Mouse (Mus musculus): ENCODE measurements around the gene Pfkp. TPM values are rescaled to one million over a fixed set of nuclear protein-coding genes. Genes with fewer than 3 reads are reported as not detected.

The Pfkp gene
- polyA plus RNA-seq, 1 experiment from 2014 or later, result 17.3 TPM

- Histone ChIP-seq H3K4me2 (peak overlapping the region; percentile 99), H3K27me3 (replicated peaks) (no peaks in the 10 kb centered on the region), H3K9ac (peak overlapping the region; percentile 72), H3K27ac (peak overlapping the region; percentile 53), H3K9me3 (replicated peaks) (no peaks in the 10 kb centered on the region), H3K4me1 (peaks cover 45% of the 10 kb centered on the region), H3K4me3 (peak overlapping the region; percentile 71), H3K36me3 (no peaks in the 10 kb centered on the region)
- WGBS (ENCODE audit: insufficient replicate concordance), result under 1% methylated on average over 38 of the region's 39 CpGs
- ATAC-seq, result peak; percentile 67
Observed at GRCm38 (mm10) chr13:6647067-6647991, 1.2 kb downstream of the Pfkp start.

DNA sequence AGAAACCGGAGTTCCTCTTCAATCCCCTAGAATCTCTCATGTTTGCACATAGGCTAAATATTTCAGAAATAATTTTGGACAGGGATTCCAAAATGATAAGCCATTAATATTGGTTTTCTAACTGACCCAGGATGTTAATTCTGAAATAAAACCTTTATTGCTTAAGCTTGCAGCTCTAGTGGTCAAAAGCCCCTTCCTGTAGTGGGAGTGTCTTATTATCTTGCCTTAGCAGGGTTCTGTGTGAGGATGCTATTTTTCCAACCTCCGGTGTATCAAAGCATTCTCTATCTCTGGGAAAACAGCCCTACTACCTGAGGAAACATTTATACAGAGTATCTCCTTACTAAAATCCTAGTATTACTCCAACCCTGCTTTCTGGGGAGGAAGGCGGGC, 1.9 kb downstream of the Pfkp start:
- Histone ChIP-seq H3K27me3 (replicated peaks) (no peaks in the 10 kb centered on the region), H3K4me3 (peak overlapping the region; percentile 71), H3K36me3 (no peaks in the 10 kb centered on the region), H3K9me3 (replicated peaks) (no peaks in the 10 kb centered on the region), H3K9ac (peak overlapping the region; percentile 72; the same call in 1 of the 2 replicates), H3K27ac (no peak overlapping the region), H3K4me2 (peak overlapping the region; percentile 99), H3K4me1 (peaks cover 46% of the 10 kb centered on the region)
- 30% methylated on average over 3 of the region's 3 CpGs for WGBS (ENCODE audit: insufficient replicate concordance)
- no peak for ATAC-seq

GRCm38 (mm10) chr13:6646266-6646665, 2.3 kb downstream of the Pfkp start:
- 50% methylated on average over 2 of the region's 2 CpGs for WGBS (ENCODE audit: insufficient replicate concordance)
- Histone ChIP-seq H3K36me3 (no peaks in the 10 kb centered on the region), H3K9ac (no peak overlapping the region), H3K4me1 (peaks cover 46% of the 10 kb centered on the region), H3K4me3 (no peak overlapping the region), H3K27ac (no peak overlapping the region), H3K9me3 (replicated peaks) (no peaks in the 10 kb centered on the region), H3K4me2 (0 out of 2 replicates have a peak overlapping the region, but pooled peaks have one; percentile 99), H3K27me3 (replicated peaks) (no peaks in the 10 kb centered on the region)
- no peak for ATAC-seq

DNA sequence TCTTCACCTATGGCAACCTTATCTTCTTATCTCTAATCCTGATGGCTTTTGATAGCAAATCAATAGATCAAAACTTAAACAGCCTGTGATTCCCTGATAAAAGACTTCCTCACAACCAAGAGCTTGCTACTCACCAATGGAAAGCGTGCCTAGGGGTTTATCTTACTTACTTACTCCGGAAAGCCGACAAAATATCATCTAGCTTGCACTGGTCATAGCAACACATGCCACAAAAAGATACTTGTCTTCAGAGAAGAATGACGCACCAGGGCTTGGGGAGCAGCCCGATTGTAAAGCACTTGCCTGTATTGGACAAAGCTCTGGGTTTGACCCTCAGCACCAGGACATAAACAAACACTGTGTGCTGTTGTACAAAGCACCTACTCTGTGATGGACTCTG, 4.6 kb downstream of the Pfkp start:
- Histone ChIP-seq H3K4me2 (no peak overlapping the region), H3K9me3 (replicated peaks) (no peaks in the 10 kb centered on the region), H3K4me1 (peaks cover 43% of the 10 kb centered on the region), H3K36me3 (no peaks in the 10 kb centered on the region), H3K27ac (no peak overlapping the region), H3K9ac (no peak overlapping the region), H3K4me3 (no peak overlapping the region), H3K27me3 (replicated peaks) (no peaks in the 10 kb centered on the region)
- WGBS (ENCODE audit: insufficient replicate concordance), result 43% methylated on average over 5 of the region's 5 CpGs
- no peak for ATAC-seq

GRCm38 (mm10) chr13:6643026-6643425, 5.6 kb downstream of the Pfkp start:
- no peaks in the 10 kb centered on the region for H3K36me3 ChIP-seq
- ATAC-seq, result no peak
- no peaks in the 10 kb centered on the region for H3K9me3 ChIP-seq (replicated peaks)
- no peak overlapping the region for H3K4me2 ChIP-seq
- 65% methylated on average over 4 of the region's 4 CpGs for WGBS (ENCODE audit: insufficient replicate concordance)
- H3K4me1 ChIP-seq, result peaks cover 35% of the 10 kb centered on the region
- H3K9ac ChIP-seq, result no peak overlapping the region
- H3K4me3 ChIP-seq, result no peak overlapping the region
- H3K27ac ChIP-seq, result no peak overlapping the region
- H3K27me3 ChIP-seq (replicated peaks), result no peaks in the 10 kb centered on the region

DNA sequence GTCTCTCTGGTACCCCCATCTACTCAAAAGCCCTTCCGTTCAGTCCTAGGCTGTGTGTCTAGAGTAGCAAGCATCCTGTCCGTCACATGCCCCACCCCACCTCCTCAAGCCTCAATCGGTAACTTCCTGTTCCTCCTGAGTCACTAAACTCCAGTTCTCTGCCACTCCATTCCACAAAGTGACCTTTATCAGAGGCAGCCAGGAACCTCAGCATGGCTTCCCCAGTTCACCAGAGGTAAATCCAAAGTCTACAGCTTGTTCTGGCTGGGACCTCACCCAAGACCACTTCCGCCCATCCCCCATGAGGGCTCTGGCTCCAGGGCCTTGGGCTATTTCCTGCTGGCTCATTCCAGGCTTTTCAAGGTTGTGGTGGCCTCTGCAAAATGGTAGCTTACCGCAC, 6.1 kb downstream of the Pfkp start:
- no peak overlapping the region for H3K4me2 ChIP-seq
- no peaks in the 10 kb centered on the region for H3K36me3 ChIP-seq
- H3K4me3 ChIP-seq, result no peak overlapping the region
- 37% methylated on average over 5 of the region's 5 CpGs for WGBS (ENCODE audit: insufficient replicate concordance)
- peaks cover 35% of the 10 kb centered on the region for H3K4me1 ChIP-seq
- H3K9me3 ChIP-seq (replicated peaks), result no peaks in the 10 kb centered on the region
- no peaks in the 10 kb centered on the region for H3K27me3 ChIP-seq (replicated peaks)
- H3K27ac ChIP-seq, result no peak overlapping the region
- H3K9ac ChIP-seq, result no peak overlapping the region
- no peak for ATAC-seq

DNA sequence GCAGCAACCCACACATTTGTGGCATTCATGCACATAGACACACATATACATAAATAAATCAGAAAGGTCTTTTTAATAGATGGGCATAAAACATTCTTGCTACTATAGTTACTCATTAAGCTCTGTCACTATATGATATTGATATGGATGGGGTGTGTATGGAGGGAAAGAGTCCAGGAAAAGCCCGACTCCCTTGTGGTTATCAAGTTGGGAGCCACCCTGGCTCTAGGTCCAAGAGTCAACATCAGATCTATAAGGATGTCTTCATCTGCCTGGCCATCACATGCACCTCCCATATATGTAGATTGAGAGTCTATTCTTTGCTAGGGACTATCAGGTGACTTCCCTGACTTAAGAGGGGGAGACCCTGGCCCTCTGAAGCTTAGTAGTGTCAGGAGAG, 7.1 kb downstream of the Pfkp start:
- Histone ChIP-seq H3K4me3 (no peak overlapping the region), H3K4me1 (peaks cover 36% of the 10 kb centered on the region), H3K4me2 (no peak overlapping the region), H3K9me3 (replicated peaks) (no peaks in the 10 kb centered on the region), H3K9ac (no peak overlapping the region), H3K27me3 (replicated peaks) (no peaks in the 10 kb centered on the region), H3K27ac (no peak overlapping the region), H3K36me3 (no peaks in the 10 kb centered on the region)
- no peak for ATAC-seq
- 52% methylated on average over 1 of the region's 1 CpGs for WGBS (ENCODE audit: insufficient replicate concordance)

DNA sequence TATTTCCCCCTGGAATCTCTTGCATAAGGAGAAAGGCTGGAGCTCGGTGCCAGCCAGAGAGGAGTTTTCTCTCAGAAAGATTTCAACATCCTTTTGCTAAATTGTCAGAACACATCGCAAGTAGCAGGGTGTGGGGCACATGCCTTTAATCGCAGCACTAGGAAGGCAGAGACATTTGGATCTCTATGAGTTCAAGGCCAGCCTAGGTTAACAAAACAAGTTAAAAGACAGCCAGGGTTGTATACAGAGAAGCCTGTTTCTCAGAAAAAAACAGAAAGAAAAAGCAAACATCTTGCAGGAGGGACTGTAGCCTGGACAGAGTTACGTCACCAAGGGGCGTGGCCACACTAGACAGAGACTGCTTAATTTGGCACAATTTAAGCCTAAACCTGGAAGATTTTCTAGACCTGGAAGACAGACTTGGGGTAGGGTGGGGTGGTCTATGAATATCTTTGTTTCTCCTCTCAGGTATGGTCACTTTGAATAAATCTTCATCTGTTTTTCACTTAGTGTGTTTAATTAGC, 9.0 kb downstream of the Pfkp start:
- Histone ChIP-seq H3K4me2 (no peak overlapping the region), H3K27me3 (replicated peaks) (no peaks in the 10 kb centered on the region), H3K27ac (no peak overlapping the region), H3K4me1 (peaks cover 46% of the 10 kb centered on the region), H3K9me3 (replicated peaks) (no peaks in the 10 kb centered on the region), H3K9ac (no peak overlapping the region), H3K4me3 (no peak overlapping the region), H3K36me3 (no peaks in the 10 kb centered on the region)
- 71% methylated on average over 5 of the region's 5 CpGs for WGBS (ENCODE audit: insufficient replicate concordance)
- no peak for ATAC-seq

DNA sequence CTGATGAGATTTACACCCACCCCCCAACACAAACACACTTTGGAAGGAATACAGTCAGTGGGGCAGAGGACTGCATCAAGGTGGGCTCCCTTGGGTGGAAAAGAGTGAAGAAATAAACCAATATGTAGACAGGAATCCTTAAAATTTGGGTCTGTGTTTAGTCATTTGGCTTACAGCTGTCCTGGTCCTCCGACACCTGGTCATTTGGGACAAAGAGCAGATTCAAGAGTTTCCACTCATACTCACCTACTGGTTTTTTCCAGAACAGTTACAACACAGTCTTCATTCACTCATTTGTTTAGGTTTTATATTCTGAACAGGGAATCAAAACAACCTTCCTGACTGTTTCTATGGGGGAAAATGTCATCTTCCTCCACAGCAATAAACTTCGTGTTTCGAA, 9.6 kb downstream of the Pfkp start:
- no peak for ATAC-seq
- Histone ChIP-seq H3K4me3 (no peak overlapping the region), H3K27me3 (replicated peaks) (no peaks in the 10 kb centered on the region), H3K27ac (no peak overlapping the region), H3K9ac (no peak overlapping the region), H3K36me3 (no peaks in the 10 kb centered on the region), H3K4me1 (peaks cover 41% of the 10 kb centered on the region), H3K9me3 (replicated peaks) (no peaks in the 10 kb centered on the region), H3K4me2 (no peak overlapping the region)
- 80% methylated on average over 3 of the region's 3 CpGs for WGBS (ENCODE audit: insufficient replicate concordance)

DNA sequence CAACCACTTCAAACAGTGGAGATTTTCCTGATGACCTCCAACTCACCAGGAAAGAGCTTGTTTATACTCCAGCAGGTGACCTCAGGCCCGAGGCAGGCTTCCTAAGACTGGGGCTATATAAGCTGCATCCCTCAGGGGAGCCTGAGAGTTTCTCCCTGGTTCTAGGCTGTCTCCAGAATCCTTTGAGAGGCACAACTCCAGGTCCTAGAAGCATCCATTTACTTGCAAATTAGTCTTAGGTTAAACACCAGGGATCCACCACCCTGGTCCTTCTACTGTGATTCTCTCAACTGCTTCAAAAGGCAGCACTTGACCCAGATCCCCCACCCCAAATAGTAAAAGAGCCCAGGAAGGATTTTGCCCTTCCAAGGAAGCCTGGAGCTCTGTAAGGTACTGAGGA, 10.2 kb downstream of the Pfkp start:
- Histone ChIP-seq H3K27ac (no peak overlapping the region), H3K9ac (no peak overlapping the region), H3K4me3 (no peak overlapping the region), H3K4me1 (peaks cover 40% of the 10 kb centered on the region), H3K4me2 (no peak overlapping the region), H3K9me3 (replicated peaks) (no peaks in the 10 kb centered on the region), H3K36me3 (no peaks in the 10 kb centered on the region), H3K27me3 (replicated peaks) (no peaks in the 10 kb centered on the region)
- 54% methylated on average over 1 of the region's 1 CpGs for WGBS (ENCODE audit: insufficient replicate concordance)
- ATAC-seq, result no peak

GRCm38 (mm10) chr13:6637534-6638124, 10.9 kb downstream of the Pfkp start:
- no peaks in the 10 kb centered on the region for H3K36me3 ChIP-seq
- H3K27ac ChIP-seq, result no peak overlapping the region
- H3K27me3 ChIP-seq (replicated peaks), result no peaks in the 10 kb centered on the region
- no peaks in the 10 kb centered on the region for H3K9me3 ChIP-seq (replicated peaks)
- 50% methylated on average over 7 of the region's 7 CpGs for WGBS (ENCODE audit: insufficient replicate concordance)
- no peak for ATAC-seq
- H3K4me1 ChIP-seq, result peaks cover 39% of the 10 kb centered on the region
- no peak overlapping the region for H3K4me2 ChIP-seq
- H3K4me3 ChIP-seq, result no peak overlapping the region
- no peak overlapping the region for H3K9ac ChIP-seq

DNA sequence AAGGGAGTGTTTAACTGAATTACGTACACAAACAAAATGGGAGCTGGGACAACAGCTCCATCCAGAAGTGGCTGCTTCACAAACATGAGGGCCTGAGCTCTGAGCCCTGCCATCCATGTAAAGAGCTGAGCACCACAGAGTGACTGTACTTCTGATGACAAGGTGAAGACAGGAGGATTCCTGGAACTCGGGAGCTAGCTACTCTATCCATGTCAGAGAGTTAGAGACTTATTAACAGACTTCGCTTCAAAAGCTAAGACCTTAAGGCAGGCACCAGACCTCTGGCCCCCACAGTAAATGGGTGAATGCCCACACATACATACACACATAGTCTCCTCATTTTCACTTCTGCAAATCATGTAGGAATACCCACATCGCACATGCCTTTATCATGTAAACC, 11.6 kb downstream of the Pfkp start:
- Histone ChIP-seq H3K27ac (no peak overlapping the region), H3K36me3 (no peaks in the 10 kb centered on the region), H3K27me3 (replicated peaks) (no peaks in the 10 kb centered on the region), H3K9ac (no peak overlapping the region), H3K4me1 (peaks cover 35% of the 10 kb centered on the region), H3K4me2 (no peak overlapping the region), H3K9me3 (replicated peaks) (no peaks in the 10 kb centered on the region), H3K4me3 (no peak overlapping the region)
- 71% methylated on average over 4 of the region's 4 CpGs for WGBS (ENCODE audit: insufficient replicate concordance)
- ATAC-seq, result no peak
